Mouse (Mus musculus): ENCODE results near the gene Nipal1. TPM values are rescaled to one million over a fixed set of nuclear protein-coding genes. Genes with fewer than 3 reads are reported as not detected.
A peak's percentile ranks its signal among the peaks of the same experiment; 100 is the strongest.

Gene Nipal1
- polyA plus RNA-seq, 1 experiment from 2014 or later, result 37.7 TPM

DNA sequence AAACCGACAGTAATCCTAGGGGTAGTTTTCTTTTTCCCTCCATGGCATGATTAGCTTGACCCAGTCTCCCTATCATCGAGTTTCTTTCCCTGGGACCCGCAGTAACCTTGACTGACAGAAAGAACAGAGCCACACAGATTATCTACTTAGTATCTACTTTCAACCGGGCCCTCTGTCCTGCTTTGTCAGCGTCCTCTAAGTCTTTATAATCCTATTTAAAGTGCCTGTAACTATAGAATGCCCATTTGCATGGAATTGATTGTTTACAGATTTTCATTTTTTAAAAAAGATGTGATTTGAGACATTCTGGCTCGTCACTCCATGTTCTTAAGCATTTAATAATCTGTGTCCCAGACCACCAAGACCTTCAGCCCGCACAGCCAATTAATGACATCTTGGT, 3.9 kb upstream of the Nipal1 start:
- WGBS, result 66% methylated on average over 7 of the region's 7 CpGs
- no peak for ATAC-seq
- Histone ChIP-seq H3K9ac (ENCODE audit: low read depth, low read length) (no peak overlapping the region), H3K36me3 (ENCODE audit: control insufficient read depth, insufficient read depth, low read length) (no peaks in the 10 kb centered on the region), H3K4me2 (ENCODE audit: low read depth, low read length) (no peak overlapping the region), H3K4me3 (ENCODE audit: low read length) (no peak overlapping the region), H3K27ac (ENCODE audit: low read length) (no peak overlapping the region), H3K4me1 (ENCODE audit: control insufficient read depth, insufficient read depth, low read length) (peaks cover 3% of the 10 kb centered on the region; the same call in 1 of the 2 replicates), H3K9me3 (ENCODE audit: control insufficient read depth, low read length) (no peaks in the 10 kb centered on the region), H3K27me3 (replicated peaks; ENCODE audit: control insufficient read depth, insufficient read depth, low read length) (no peaks in the 10 kb centered on the region)

DNA sequence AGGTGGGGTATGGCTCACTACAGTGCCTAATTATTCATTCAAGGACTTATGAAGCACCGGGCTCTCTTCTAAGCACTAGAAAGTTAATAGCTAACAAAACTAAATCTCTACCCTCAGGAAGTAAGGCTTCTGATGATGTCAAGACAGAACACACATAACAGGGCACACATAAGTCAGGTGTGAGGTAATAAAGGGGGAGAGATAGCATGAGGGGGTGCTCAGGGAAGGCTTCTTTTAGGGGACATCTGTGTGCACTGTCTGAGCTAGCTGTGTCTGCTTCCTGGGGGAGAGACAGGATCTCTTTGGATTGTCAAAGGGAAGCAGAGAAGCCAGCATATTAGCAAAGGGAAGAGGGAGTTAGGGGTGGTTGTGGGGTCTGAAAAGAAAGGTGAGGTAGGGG, 3.4 kb upstream of the Nipal1 start, which contains the start of gene Cnga1:
Gene Cnga1 (minus strand): TSS at position 101 of the 400 bp plus-strand sequence.
- Histone ChIP-seq H3K4me1 (ENCODE audit: control insufficient read depth, insufficient read depth, low read length) (peaks cover 3% of the 10 kb centered on the region; the same call in 1 of the 2 replicates), H3K27ac (ENCODE audit: low read length) (no peak within 1 kb of the TSS), H3K4me2 (ENCODE audit: low read depth, low read length) (no peak within 1 kb of the TSS), H3K9ac (ENCODE audit: low read depth, low read length) (no peak within 1 kb of the TSS), H3K36me3 (ENCODE audit: control insufficient read depth, insufficient read depth, low read length) (no peaks in the 10 kb centered on the region), H3K4me3 (ENCODE audit: low read length) (no peak within 1 kb of the TSS), H3K27me3 (replicated peaks; ENCODE audit: control insufficient read depth, insufficient read depth, low read length) (no peaks in the 10 kb centered on the region), H3K9me3 (ENCODE audit: control insufficient read depth, low read length) (no peaks in the 10 kb centered on the region)
- 52% methylated on average over 1 of the region's 1 CpGs for WGBS
- ATAC-seq, result no peak

DNA sequence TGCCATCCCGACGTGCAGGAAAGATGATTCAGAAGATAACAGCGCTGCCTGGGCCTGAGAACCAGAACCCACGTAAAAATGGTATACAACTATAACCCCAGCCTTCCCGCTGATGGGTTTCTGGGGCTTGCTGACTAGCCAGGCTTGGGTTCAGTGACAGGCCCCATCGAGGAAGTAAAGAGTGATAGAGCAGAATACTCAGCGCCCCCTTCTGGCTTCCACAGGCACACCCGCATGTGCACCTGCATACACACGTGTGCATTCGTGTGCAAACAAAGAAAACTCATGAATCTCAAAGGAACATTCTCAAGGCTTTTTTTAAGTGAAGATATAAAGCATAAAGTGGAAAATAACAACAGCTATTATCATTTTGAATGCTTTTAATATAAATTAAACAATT, 1.5 kb upstream of the Nipal1 start:
- Histone ChIP-seq H3K27me3 (replicated peaks; ENCODE audit: control insufficient read depth, insufficient read depth, low read length) (no peaks in the 10 kb centered on the region), H3K9ac (ENCODE audit: low read depth, low read length) (no peak overlapping the region), H3K4me3 (ENCODE audit: low read length) (no peak overlapping the region), H3K4me1 (ENCODE audit: control insufficient read depth, insufficient read depth, low read length) (peaks cover 3% of the 10 kb centered on the region; the same call in 1 of the 2 replicates), H3K9me3 (ENCODE audit: control insufficient read depth, low read length) (no peaks in the 10 kb centered on the region), H3K27ac (ENCODE audit: low read length) (no peak overlapping the region), H3K4me2 (ENCODE audit: low read depth, low read length) (no peak overlapping the region), H3K36me3 (ENCODE audit: control insufficient read depth, insufficient read depth, low read length) (no peaks in the 10 kb centered on the region)
- no peak for ATAC-seq
- WGBS, result 38% methylated on average over 10 of the region's 10 CpGs

DNA sequence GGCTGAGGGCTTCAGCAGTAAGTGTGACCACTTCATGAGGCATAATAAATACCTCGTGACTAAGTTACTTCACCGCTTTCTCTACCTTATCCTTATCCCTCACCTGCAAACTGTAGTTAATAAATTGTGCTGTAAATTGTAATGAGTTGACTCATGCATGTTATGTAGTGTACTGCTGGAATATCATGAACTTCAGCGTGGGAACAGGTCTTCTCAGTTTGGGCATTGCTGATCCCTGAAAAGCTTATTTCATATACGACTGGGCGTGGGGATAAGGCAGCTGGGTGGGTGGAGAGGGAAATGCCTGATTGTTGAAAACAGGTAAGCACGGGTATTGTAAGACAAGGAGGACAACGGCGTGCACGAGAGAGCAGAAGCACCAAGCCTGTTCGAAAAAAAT, 599 bp upstream of the Nipal1 start:
- 18% methylated on average over 10 of the region's 10 CpGs for WGBS

GRCm38 (mm10) chr5:72647958-72648595, 482 bp downstream of the Nipal1 start:
- Histone ChIP-seq H3K4me3 (ENCODE audit: low read length) (peak overlapping the region; percentile 65), H3K4me1 (ENCODE audit: control insufficient read depth, insufficient read depth, low read length) (peaks cover 3% of the 10 kb centered on the region; the same call in 1 of the 2 replicates), H3K36me3 (ENCODE audit: control insufficient read depth, insufficient read depth, low read length) (no peaks in the 10 kb centered on the region), H3K9ac (ENCODE audit: low read depth, low read length) (peak overlapping the region; percentile 73), H3K27me3 (replicated peaks; ENCODE audit: control insufficient read depth, insufficient read depth, low read length) (no peaks in the 10 kb centered on the region), H3K27ac (ENCODE audit: low read length) (peak overlapping the region; percentile 80), H3K9me3 (ENCODE audit: control insufficient read depth, low read length) (no peaks in the 10 kb centered on the region), H3K4me2 (ENCODE audit: low read depth, low read length) (peak overlapping the region; percentile 84)
- peak; percentile 32 for ATAC-seq
- WGBS, result 7% methylated on average over 18 of the region's 18 CpGs

More for the DNA sequence above, 599 bp upstream of the Nipal1 start:
- no peaks in the 10 kb centered on the region for H3K9me3 ChIP-seq (ENCODE audit: control insufficient read depth, low read length)
- peak overlapping the region; percentile 73 for H3K9ac ChIP-seq (ENCODE audit: low read depth, low read length)
- no peaks in the 10 kb centered on the region for H3K27me3 ChIP-seq (replicated peaks; ENCODE audit: control insufficient read depth, insufficient read depth, low read length)
- peak overlapping the region; percentile 86 for H3K27ac ChIP-seq (ENCODE audit: low read length)
- peak; percentile 69 for ATAC-seq
- H3K4me1 ChIP-seq (ENCODE audit: control insufficient read depth, insufficient read depth, low read length), result peaks cover 3% of the 10 kb centered on the region; the same call in 1 of the 2 replicates
- H3K36me3 ChIP-seq (ENCODE audit: control insufficient read depth, insufficient read depth, low read length), result no peaks in the 10 kb centered on the region
- H3K4me3 ChIP-seq (ENCODE audit: low read length), result peak overlapping the region; percentile 65
- peak overlapping the region; percentile 84 for H3K4me2 ChIP-seq (ENCODE audit: low read depth, low read length)

GRCm38 (mm10) chr5:72648987-72649735, 1.6 kb downstream of the Nipal1 start:
- Histone ChIP-seq H3K27ac (ENCODE audit: low read length) (peak overlapping the region; percentile 80; the same call in 1 of the 2 replicates), H3K36me3 (ENCODE audit: control insufficient read depth, insufficient read depth, low read length) (no peaks in the 10 kb centered on the region), H3K4me1 (ENCODE audit: control insufficient read depth, insufficient read depth, low read length) (peaks cover 1% of the 10 kb centered on the region; the same call in 1 of the 2 replicates), H3K9ac (ENCODE audit: low read depth, low read length) (no peak overlapping the region), H3K9me3 (ENCODE audit: control insufficient read depth, low read length) (no peaks in the 10 kb centered on the region), H3K4me2 (ENCODE audit: low read depth, low read length) (peak overlapping the region; percentile 84), H3K27me3 (replicated peaks; ENCODE audit: control insufficient read depth, insufficient read depth, low read length) (no peaks in the 10 kb centered on the region), H3K4me3 (ENCODE audit: low read length) (peak overlapping the region; percentile 65)
- ATAC-seq, result peak; percentile 8; the same call in 1 of the 2 replicates
- WGBS, result 60% methylated on average over 9 of the region's 9 CpGs

DNA sequence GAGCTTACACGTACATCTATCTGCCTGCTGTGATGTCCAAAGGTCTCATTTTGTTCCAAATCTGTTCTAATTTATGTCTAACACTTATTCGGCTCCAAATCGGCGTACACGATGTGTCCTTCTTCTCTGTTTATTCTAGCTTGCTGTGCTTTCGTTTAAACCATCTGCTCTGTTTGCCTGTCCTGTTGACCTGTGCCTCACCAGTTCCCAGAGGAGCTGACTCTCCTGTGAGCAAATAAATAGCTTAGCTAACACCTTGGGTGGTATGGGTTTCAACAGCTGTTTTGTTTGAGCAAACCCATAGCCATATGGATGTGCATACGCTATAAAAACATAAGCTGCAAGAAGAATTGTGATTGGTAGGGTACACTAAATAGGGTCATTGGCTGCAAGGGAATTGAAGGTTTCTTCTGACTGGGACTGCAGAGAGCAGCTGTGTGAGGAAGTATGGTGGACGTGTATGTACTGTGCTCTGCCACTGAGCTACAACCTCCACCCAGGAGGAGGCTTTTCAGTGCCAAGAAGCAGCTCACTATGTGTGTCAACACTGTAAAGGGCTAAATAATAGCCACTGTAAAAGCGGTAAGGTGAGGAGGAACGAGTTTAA, 5.6 kb downstream of the Nipal1 start:
- Histone ChIP-seq H3K27ac (ENCODE audit: low read length) (no peak overlapping the region), H3K27me3 (replicated peaks; ENCODE audit: control insufficient read depth, insufficient read depth, low read length) (no peaks in the 10 kb centered on the region), H3K4me3 (ENCODE audit: low read length) (no peak overlapping the region), H3K4me1 (ENCODE audit: control insufficient read depth, insufficient read depth, low read length) (0 out of 2 replicates have a peak, but pooled peaks cover 5% of the 10 kb centered on the region), H3K9me3 (ENCODE audit: control insufficient read depth, low read length) (no peaks in the 10 kb centered on the region), H3K4me2 (ENCODE audit: low read depth, low read length) (no peak overlapping the region), H3K36me3 (ENCODE audit: control insufficient read depth, insufficient read depth, low read length) (no peaks in the 10 kb centered on the region), H3K9ac (ENCODE audit: low read depth, low read length) (no peak overlapping the region)
- 53% methylated on average over 10 of the region's 10 CpGs for WGBS
- no peak for ATAC-seq

DNA sequence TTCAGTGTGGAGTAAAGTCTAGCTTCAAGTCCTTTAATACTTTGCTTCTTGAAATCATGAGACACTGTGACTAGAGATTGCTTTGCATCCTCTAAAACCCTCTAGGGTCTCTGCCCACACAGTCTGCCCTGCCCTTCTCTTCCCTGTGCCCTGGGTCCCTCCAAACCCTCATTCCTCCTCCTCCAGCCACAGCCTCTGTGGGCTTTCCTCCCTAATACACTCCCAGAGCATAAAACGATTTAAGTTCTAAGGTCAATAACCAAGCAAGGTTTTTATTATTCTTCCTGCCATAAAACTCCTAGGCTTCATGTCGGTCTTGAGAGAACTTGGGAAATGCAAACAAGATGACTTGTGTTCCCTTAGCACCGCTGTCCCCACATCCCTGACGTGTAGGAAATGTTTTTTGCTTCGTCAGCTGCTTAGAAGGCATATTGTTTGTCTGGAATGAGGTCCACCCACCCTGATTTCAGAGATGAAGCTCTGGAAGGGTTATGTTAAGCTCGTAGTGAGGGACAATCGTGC, 8.7 kb downstream of the Nipal1 start:
- no peaks in the 10 kb centered on the region for H3K36me3 ChIP-seq (ENCODE audit: control insufficient read depth, insufficient read depth, low read length)

GRCm38 (mm10) chr5:72658375-72658774, 10.8 kb downstream of the Nipal1 start:
- Histone ChIP-seq H3K4me3 (ENCODE audit: low read length) (no peak overlapping the region), H3K36me3 (ENCODE audit: control insufficient read depth, insufficient read depth, low read length) (no peaks in the 10 kb centered on the region), H3K4me2 (ENCODE audit: low read depth, low read length) (no peak overlapping the region), H3K27me3 (replicated peaks; ENCODE audit: control insufficient read depth, insufficient read depth, low read length) (no peaks in the 10 kb centered on the region), H3K27ac (ENCODE audit: low read length) (no peak overlapping the region), H3K9ac (ENCODE audit: low read depth, low read length) (no peak overlapping the region), H3K9me3 (ENCODE audit: control insufficient read depth, low read length) (no peaks in the 10 kb centered on the region), H3K4me1 (ENCODE audit: control insufficient read depth, insufficient read depth, low read length) (peaks cover 12% of the 10 kb centered on the region; the same call in 1 of the 2 replicates)
- WGBS, result 73% methylated on average over 13 of the region's 13 CpGs
- ATAC-seq, result no peak

More for the DNA sequence above, 8.7 kb downstream of the Nipal1 start:
- WGBS, result 34% methylated on average over 7 of the region's 7 CpGs
- peak; percentile 89 for ATAC-seq
- H3K9ac ChIP-seq (ENCODE audit: low read depth, low read length), result no peak overlapping the region
- H3K4me1 ChIP-seq (ENCODE audit: control insufficient read depth, insufficient read depth, low read length), result peaks cover 12% of the 10 kb centered on the region; the same call in 1 of the 2 replicates
- H3K9me3 ChIP-seq (ENCODE audit: control insufficient read depth, low read length), result no peaks in the 10 kb centered on the region
- H3K27ac ChIP-seq (ENCODE audit: low read length), result peak overlapping the region; percentile 56
- peak overlapping the region; percentile 28 for H3K4me3 ChIP-seq (ENCODE audit: low read length)
- peak overlapping the region; percentile 39 for H3K4me2 ChIP-seq (ENCODE audit: low read depth, low read length)
- no peaks in the 10 kb centered on the region for H3K27me3 ChIP-seq (replicated peaks; ENCODE audit: control insufficient read depth, insufficient read depth, low read length)
